ENCODE assay signal across 10 mouse cellular contexts in genomic region chr12:101007427-101007826, GRCm38 (mm10). TPM values are rescaled to one million over a fixed set of nuclear protein-coding genes. Genes with fewer than 3 reads are reported as not detected.
DNase-seq lines count a peak whose midpoint lies in the region; ATAC-seq and TF ChIP-seq lines count a peak whose summit lies in the region.
"Had no signal": no experiment of that assay in that cellular context is flagged by ENCODE, and none has a peak within 500 bp of the region (broad histone marks: within the 10 kb centered on the region; RNA-seq: fewer than 3 reads in every experiment).

No protein-coding gene starts in this region.

- no peak for TF ChIP-seq POLR2A in myocyte (IDR thresholded peaks at IDR 0.05; ENCODE audit: insufficient read length, low read depth)

- H3K36me3 ChIP-seq in forebrain, embryonic 13.5 days (ENCODE audit: poor library complexity, severe bottlenecking), result no peaks in the 10 kb centered on the region
- H3K36me3 ChIP-seq in forebrain, embryonic 10.5 days (replicated peaks), result peaks cover 7% of the 10 kb centered on the region
- H3K36me3 ChIP-seq in midbrain, embryonic 13.5 days, result no peaks in the 10 kb centered on the region
- H3K36me3 ChIP-seq in midbrain, embryonic 10.5 days, result peaks cover 8% of the 10 kb centered on the region; the same call in 1 of the 2 replicates
- H3K36me3 ChIP-seq in myocyte (ENCODE audit: control insufficient read depth, insufficient read depth), result no peaks in the 10 kb centered on the region
- H3K36me3 ChIP-seq: embryonic facial prominence, embryonic 12.5 days had no signal

- no peak for DNase-seq in forebrain, embryonic 10.5 days (ENCODE audit: extremely low spot score, low spot score)
- DNase-seq in midbrain, embryonic 10.5 days (ENCODE audit: low spot score), result no peak
- no peak for DNase-seq in adrenal gland, postnatal 4 days (ENCODE audit: low spot score in 2 of 2)
- DNase-seq in thymus, postnatal 10 days (ENCODE audit: low spot score in 2 of 2), result no peak

- peaks cover 74% of the 10 kb centered on the region for H3K4me1 ChIP-seq in forebrain, embryonic 13.5 days
- peaks cover 92% of the 10 kb centered on the region for H3K4me1 ChIP-seq in forebrain, embryonic 10.5 days
- H3K4me1 ChIP-seq in midbrain, embryonic 13.5 days (replicated peaks), result peaks cover 64% of the 10 kb centered on the region
- H3K4me1 ChIP-seq in midbrain, embryonic 10.5 days, result peaks cover 83% of the 10 kb centered on the region

- peak overlapping the region; percentile 76; the same call in 1 of the 2 replicates for H3K27ac ChIP-seq in forebrain, embryonic 13.5 days
- H3K27ac ChIP-seq in forebrain, embryonic 10.5 days, result no peak overlapping the region
- H3K27ac ChIP-seq in midbrain, embryonic 13.5 days, result 0 out of 2 replicates have a peak overlapping the region, but pooled peaks have one; percentile 33
- H3K27ac ChIP-seq in midbrain, embryonic 10.5 days (replicated peaks), result no peak overlapping the region
- H3K27ac ChIP-seq: embryonic facial prominence, embryonic 12.5 days had no signal

- H3K4me3 ChIP-seq in forebrain, embryonic 13.5 days, result no peak overlapping the region
- no peak overlapping the region for H3K4me3 ChIP-seq in forebrain, embryonic 10.5 days
- no peak overlapping the region for H3K4me3 ChIP-seq in midbrain, embryonic 13.5 days (replicated peaks)
- no peak overlapping the region for H3K4me3 ChIP-seq in midbrain, embryonic 10.5 days
- H3K4me3 ChIP-seq in myocyte, result no peak overlapping the region
- H3K4me3 ChIP-seq: embryonic facial prominence, embryonic 12.5 days; megakaryocyte, embryonic 14.5 days had no signal

- H3K79me2 ChIP-seq in myocyte (ENCODE audit: control insufficient read depth, insufficient read depth), result peaks cover 50% of the 10 kb centered on the region

- 92% methylated on average over 9 of the region's 9 CpGs for WGBS in forebrain, embryonic 13.5 days
- whole genome bisulfite sequencing in forebrain, embryonic 10.5 days, result 85% methylated on average over 9 of the region's 9 CpGs
- WGBS in midbrain, embryonic 13.5 days, result 89% methylated on average over 9 of the region's 9 CpGs
- 82% methylated on average over 9 of the region's 9 CpGs for WGBS in midbrain, embryonic 10.5 days

- no peak for ATAC-seq in forebrain, embryonic 13.5 days
- no peak for ATAC-seq in midbrain, embryonic 13.5 days
- peak; percentile 43 for ATAC-seq in common myeloid progenitor, adult 5-6 weeks (replicated peaks; ENCODE audit: low read depth, poor library complexity, severe bottlenecking)

- no peaks in the 10 kb centered on the region for H3K27me3 ChIP-seq in forebrain, embryonic 13.5 days
- no peaks in the 10 kb centered on the region for H3K27me3 ChIP-seq in forebrain, embryonic 10.5 days (ENCODE audit: poor library complexity, severe bottlenecking)
- H3K27me3 ChIP-seq in midbrain, embryonic 13.5 days, result no peaks in the 10 kb centered on the region
- no peaks in the 10 kb centered on the region; the same call in 1 of the 2 replicates for H3K27me3 ChIP-seq in midbrain, embryonic 10.5 days (ENCODE audit: low read depth, poor library complexity, severe bottlenecking)
- no peaks in the 10 kb centered on the region for H3K27me3 ChIP-seq in myocyte (ENCODE audit: control insufficient read depth, insufficient read depth, insufficient read length)
- H3K27me3 ChIP-seq: embryonic facial prominence, embryonic 12.5 days had no signal

- no peak overlapping the region for H3K4me2 ChIP-seq in forebrain, embryonic 13.5 days
- no peak overlapping the region for H3K4me2 ChIP-seq in midbrain, embryonic 13.5 days (replicated peaks)
- peak overlapping the region; percentile 68 for H3K4me2 ChIP-seq in myocyte (ENCODE audit: low read depth)
- H3K4me2 ChIP-seq: embryonic facial prominence, embryonic 12.5 days had no signal

- H3K9me3 ChIP-seq in forebrain, embryonic 13.5 days (replicated peaks), result no peaks in the 10 kb centered on the region
- H3K9me3 ChIP-seq in forebrain, embryonic 10.5 days, result no peaks in the 10 kb centered on the region
- H3K9me3 ChIP-seq in midbrain, embryonic 13.5 days, result no peaks in the 10 kb centered on the region
- H3K9me3 ChIP-seq in midbrain, embryonic 10.5 days (replicated peaks), result no peaks in the 10 kb centered on the region
- H3K9me3 ChIP-seq: embryonic facial prominence, embryonic 12.5 days had no signal

- H3K9ac ChIP-seq in forebrain, embryonic 13.5 days, result no peak overlapping the region
- H3K9ac ChIP-seq in midbrain, embryonic 13.5 days (replicated peaks), result no peak overlapping the region
- H3K9ac ChIP-seq: embryonic facial prominence, embryonic 12.5 days had no signal

- no peak overlapping the region for H3ac ChIP-seq in myocyte (ENCODE audit: control insufficient read depth, insufficient read length)

TF ChIP-seq in myocyte, 11 proteins besides CTCF, POLR2A, EP300 and RAD21:
- TF ChIP-seq MAX (IDR thresholded peaks at IDR 0.05; ENCODE audit: low read depth) (no peak), POLR2AphosphoS2 (IDR thresholded peaks at IDR 0.05; ENCODE audit: insufficient read length, low read depth) (no peak), TCF12 (IDR thresholded peaks at IDR 0.05; ENCODE audit: insufficient read depth, poor library complexity, severe bottlenecking) (no peak), SRF (IDR thresholded peaks at IDR 0.05; ENCODE audit: control insufficient read depth, insufficient read length, low read depth) (no peak), CEBPB (IDR thresholded peaks at IDR 0.05; ENCODE audit: insufficient read depth, poor library complexity, severe bottlenecking) (no peak), MYOG (IDR thresholded peaks at IDR 0.05; ENCODE audit: control insufficient read depth in 1 of 3, insufficient read depth in 1 of 3, insufficient read length in 2 of 3, low read depth in 2 of 3) (no peak), REST (IDR thresholded peaks at IDR 0.05; ENCODE audit: insufficient read depth, insufficient read length) (no peak), MYOD1 (IDR thresholded peaks at IDR 0.05; ENCODE audit: control insufficient read depth in 1 of 3, insufficient read length in 2 of 3, low read depth in 2 of 3) (no peak), E2F4 (IDR thresholded peaks at IDR 0.05; ENCODE audit: insufficient read depth) (no peak), TCF3 (IDR thresholded peaks at IDR 0.05; ENCODE audit: insufficient read length, low read depth) (no peak)
TF ChIP-seq in myocyte: peak in this region for 0.

RNA-seq across cellular contexts. Expression of gene Ccdc88c, which starts 21.4 kb away (rescaled TPM):
- polyA plus RNA-seq in forebrain, embryonic 13.5 days (2015; fragmentation: Nextera tagmentation; extraction: Ambion mirVana), result 20.7 and 21.4 TPM in 2 replicates
- polyA plus RNA-seq in forebrain, embryonic 10.5 days (2016; fragmentation: Nextera tagmentation; extraction: Ambion mirVana), result 19.8 and 22.6 TPM in 2 replicates
- 15.6 and 16.5 TPM in 2 replicates for polyA plus RNA-seq in midbrain, embryonic 13.5 days (2015; fragmentation: Nextera tagmentation; extraction: Ambion mirVana)
- 14.8 and 15.8 TPM in 2 replicates for polyA plus RNA-seq in midbrain, embryonic 10.5 days (2016; fragmentation: Nextera tagmentation; extraction: Ambion mirVana)
- total RNA-seq in common myeloid progenitor, adult 5-6 weeks (2017), result 62.4 and 74.6 TPM in 2 replicates
- 18.0 TPM for polyA plus RNA-seq in myocyte (2012; fragmentation: generic; extraction: Trizol)
- 10 to 100 TPM in 1 of 2 experiments, 1 to 10 TPM in 1; 9.3 to 12.4 TPM for total RNA-seq in adrenal gland, postnatal 4 days (2021)

Comparison
In these comparisons a context has a peak if more than half of its experiments do, and no peak if none do; other contexts are left out.
1. H3K27ac ChIP-seq: peak in forebrain, embryonic 13.5 days (single experiment) and midbrain, embryonic 13.5 days (single experiment); none in forebrain, embryonic 10.5 days (single experiment) and midbrain, embryonic 10.5 days (single experiment).